Mouse (Mus musculus) gastrocnemius, postnatal 14 days (tissue): ENCODE results near the gene Tmed4. TPM values are rescaled to one million over a fixed set of nuclear protein-coding genes. Genes with fewer than 3 reads are reported as not detected.
"Not testable (repeated sequence)": the region's sequence is repeated elsewhere in the genome, so short reads cannot be mapped to it uniquely, and the experiment has no call there.

Experiments used
- DNase-seq: peaks from one replicate; pipeline ENCODE4 v3.0.0; 2021; ENCODE audit warnings: mixed read lengths
- intact Hi-C: fragments of 180-260 bp; cut with DNase I; formaldehyde crosslinking; loops from one replicate; pipeline ENCODE4 v1.15.1; 2025; ENCODE audit warnings: low total_unique reads
- total RNA-seq, 2 experiments: library from RNA; stranded (reverse); gene quantifications; 2 replicates each; pipeline ENCODE4 v1.2.3; 2021

Gene Tmed4
- total RNA-seq, 2 experiments from 2014 or later, result 56.3 to 62.4 TPM

- DNase-seq, result peak; percentile 40
- intact Hi-C loops, result no loop called here
Measured at GRCm38 (mm10) chr11:6282940-6283339, 8.3 kb upstream of the Tmed4 start.

- DNase-seq, result no peak
- intact Hi-C loops, result no loop called here
Measured at GRCm38 (mm10) chr11:6276466-6276865, 1.8 kb upstream of the Tmed4 start.

- intact Hi-C loops, result no loop called here
Measured at GRCm38 (mm10) chr11:6275094-6275484, 419 bp upstream of the Tmed4 start.

GRCm38 (mm10) chr11:6273607-6274006 is 1.1 kb downstream of the Tmed4 start:
- intact Hi-C loops, result no loop called here
- no peak for DNase-seq

More at GRCm38 (mm10) chr11:6275094-6275484, 419 bp upstream of the Tmed4 start:
- no peak for DNase-seq

- intact Hi-C loops, result no loop called here
- peak; percentile 91 for DNase-seq
Measured at GRCm38 (mm10) chr11:6267320-6268254, 7.1 kb downstream of the Tmed4 start, which contains the start of gene Ddx56. Gene Ddx56 (minus strand): TSS chr11:6267772.

- intact Hi-C loops, result no loop called here
- DNase-seq, result no peak
Measured at GRCm38 (mm10) chr11:6266621-6267020, 8.0 kb downstream of the Tmed4 start.

DNA sequence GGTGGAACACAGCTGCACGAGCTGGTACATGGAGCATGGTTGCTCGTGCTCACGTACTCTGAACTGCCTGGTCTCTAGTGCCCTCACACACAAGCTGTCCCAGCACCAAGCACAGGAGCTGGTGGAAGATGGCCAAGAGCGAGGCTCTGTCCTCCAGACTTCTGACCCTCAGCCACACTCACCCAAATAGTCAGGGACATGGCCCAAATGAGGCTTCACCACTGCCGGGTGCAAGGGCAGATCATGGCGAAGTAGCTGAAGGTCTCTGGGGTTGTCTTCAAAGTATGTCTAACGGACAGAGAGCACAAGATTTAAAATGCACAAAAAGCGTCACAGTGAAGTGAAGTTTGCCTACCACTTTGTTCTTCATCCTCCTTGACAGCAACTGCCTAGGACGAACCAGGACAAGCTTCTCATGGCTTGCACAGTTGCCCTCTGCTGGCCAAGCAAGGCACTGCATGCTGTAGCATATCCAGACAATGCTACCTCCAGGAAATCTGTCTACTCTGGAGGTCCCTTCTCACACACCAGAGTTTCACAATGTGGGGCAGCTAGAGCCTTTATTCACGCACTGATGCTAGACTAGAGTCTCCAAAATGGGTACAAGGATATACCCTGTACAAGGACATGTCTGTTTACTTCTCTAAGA is 13.1 kb downstream of the Tmed4 start:
- intact Hi-C loops, result loop anchor here (5.0 kb wide), 1 partner anchor 269 kb away; no protein-coding TSS in a partner anchor
- peak; percentile 70 for DNase-seq

DNA sequence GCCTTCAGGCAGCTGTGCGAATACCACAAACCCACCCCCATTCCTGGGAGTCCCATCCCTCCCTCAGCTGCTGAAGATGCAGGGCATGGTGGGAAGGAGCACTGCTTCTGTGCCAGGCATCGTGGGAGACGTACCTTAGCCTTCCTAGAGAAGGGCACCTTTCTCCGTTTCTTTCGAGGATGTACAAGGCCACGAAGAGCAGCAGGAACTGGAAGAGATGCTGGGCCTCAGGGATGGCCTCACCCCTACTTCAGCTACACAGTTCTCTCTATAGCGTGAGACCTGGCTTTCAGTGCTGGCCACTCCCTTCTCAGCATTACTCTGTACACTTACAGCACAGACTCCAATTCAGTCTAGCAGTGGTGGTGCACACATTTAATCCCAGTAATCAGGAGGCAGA is 15.3 kb downstream of the Tmed4 start:
- no peak for DNase-seq
- intact Hi-C loops, result loop anchor here (5.0 kb wide), 1 partner anchor 47 kb away; no protein-coding TSS in a partner anchor

DNA sequence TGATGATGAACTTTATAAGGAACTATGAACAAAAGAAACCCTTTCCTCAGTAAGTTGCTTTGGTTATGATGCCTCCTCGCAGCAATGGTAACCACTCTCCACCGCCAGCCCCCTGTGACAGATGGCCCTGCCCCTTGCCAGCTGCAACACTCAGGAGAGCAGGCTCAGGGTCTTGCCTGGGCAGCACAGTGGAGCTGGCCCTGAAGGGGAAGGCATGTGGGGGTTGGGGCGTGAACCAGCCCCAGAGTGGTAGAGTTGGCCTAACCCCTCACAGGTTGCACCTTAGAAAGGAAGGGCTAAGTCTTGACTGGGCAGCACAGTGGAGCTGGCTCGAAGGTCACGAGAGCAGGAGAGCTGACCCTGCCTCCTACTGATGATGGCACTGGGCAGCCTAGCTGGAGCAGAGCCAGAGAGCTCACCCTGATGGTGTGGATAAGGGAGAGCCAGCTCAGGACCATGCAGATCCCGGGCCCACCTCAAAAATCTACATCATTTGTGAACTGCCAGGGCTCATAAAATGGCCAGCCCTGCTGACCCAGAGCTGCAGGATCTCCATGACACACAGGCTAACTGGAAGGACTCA is 18.1 kb downstream of the Tmed4 start:
- DNase-seq, result no peak
- intact Hi-C loops, result loop anchor here (5.0 kb wide), 1 partner anchor 44 kb away; no protein-coding TSS in a partner anchor

DNA sequence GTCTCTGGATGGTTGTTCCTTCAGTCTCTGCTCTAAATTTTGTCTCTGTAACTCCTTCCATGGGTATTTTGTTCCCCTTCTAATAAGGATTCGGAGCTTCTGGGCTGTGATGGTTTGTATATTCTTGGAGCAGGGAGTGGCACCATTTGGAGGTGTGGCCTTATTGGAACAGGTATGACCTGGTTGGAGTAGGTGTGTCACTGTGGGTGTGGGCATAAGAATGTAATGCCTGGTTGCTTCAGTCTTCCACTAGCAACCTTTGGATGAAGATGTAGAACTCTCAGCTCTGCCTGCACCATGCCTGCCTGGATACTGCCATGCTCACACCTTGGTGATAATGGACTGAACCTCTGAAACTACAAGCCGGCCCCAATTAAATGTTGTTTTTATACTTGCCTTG is 20.1 kb downstream of the Tmed4 start:
- DNase-seq, result not testable (repeated sequence)
- intact Hi-C loops, result loop anchor here (5.0 kb wide), 1 partner anchor 42 kb away; no protein-coding TSS in a partner anchor

GRCm38 (mm10) chr11:6252824-6253223 is 21.8 kb downstream of the Tmed4 start:
- intact Hi-C loops, result no loop called here
- DNase-seq, result no peak

DNA sequence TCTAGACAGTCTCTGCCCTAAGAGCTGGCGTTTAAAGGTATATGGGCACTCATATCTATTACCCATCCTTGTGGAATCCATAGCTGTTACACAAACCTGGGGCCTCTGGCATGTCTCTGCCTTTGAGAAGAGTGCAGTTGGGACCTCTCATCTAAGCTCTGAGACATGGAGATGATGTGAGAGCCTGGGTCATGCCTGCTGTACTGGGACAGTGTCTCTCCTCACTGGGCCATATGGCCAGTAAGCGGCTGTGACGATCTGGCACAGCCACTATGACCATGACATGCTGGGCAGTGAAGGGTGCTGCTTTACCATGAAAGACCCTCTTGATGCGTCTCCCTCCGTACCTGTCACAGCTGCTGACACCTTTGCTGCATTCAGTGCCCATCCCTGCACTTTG is 22.4 kb downstream of the Tmed4 start:
- no peak for DNase-seq
- intact Hi-C loops, result no loop called here

- no peak for DNase-seq
- intact Hi-C loops, result no loop called here
Measured at GRCm38 (mm10) chr11:6244707-6245106, 30.0 kb downstream of the Tmed4 start.

DNA sequence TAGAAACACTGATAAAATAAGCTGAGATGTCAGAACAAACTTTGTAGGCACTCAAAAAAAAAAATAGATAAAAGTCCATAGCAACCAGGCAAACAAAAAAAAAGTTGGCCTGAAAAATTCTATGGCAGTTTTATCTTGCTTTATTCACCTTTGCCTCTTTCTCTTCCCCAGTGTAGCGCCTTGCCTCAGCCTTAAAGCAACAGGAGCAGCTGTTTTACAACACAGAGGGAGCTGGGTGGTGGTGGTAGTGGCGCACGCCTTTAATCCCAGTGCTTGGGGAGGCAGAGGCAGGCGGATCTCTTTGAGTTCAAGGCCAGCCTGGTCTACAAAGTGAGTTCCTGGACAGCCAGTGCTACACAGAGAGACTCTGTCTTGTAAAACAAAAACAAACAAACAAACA is 41.6 kb downstream of the Tmed4 start:
- no peak for DNase-seq
- intact Hi-C loops, result no loop called here

DNA sequence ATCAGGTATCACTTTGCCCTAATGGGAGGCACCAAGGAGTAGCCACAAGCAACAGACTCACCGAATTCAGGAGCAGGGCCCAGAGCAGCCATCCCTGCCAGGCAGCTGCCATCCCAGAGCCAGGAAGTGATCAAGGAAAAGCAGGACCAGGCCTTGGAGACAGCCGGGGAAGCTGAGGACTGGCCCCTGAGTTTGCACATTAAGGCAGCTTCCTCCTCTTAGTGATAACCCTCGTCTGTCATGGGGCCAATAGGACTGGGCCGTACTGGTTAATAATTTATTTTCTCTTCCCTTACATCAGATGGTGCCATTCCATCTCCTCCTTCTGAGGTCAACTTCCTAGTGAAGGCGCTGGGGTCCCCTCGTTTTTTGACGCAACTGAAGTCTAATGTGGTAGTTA is 44.7 kb downstream of the Tmed4 start, which contains the start of gene Npc1l1:
Gene Npc1l1, minus strand, starts transcription at position 132 of the 400 bp plus-strand sequence.
- intact Hi-C loops, result no loop called here
- DNase-seq, result no peak

GRCm38 (mm10) chr11:6224541-6225229 is 50.0 kb downstream of the Tmed4 start:
- no peak for DNase-seq
- intact Hi-C loops, result no loop called here

DNA sequence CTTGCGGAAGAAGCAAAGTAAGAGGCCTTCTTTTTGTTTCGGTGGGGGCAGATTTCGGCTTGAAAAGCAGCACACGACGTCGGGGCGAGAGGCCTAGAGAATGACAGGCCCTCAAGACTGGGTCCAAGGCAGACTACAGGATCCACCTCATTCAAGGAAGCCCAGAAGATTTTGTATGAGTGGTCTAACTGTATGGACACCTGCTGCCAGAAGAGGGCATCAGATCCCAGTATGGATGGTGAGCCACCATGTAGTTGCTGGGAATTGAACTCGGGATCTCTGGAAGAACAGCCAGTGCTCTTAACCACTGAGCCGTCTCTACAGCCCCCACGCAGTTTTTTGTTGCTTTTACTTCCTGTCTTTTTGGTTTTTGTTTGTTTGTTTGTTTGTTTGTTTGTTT is 52.5 kb downstream of the Tmed4 start:
- no peak for DNase-seq
- intact Hi-C loops, result no loop called here
